Mouse (Mus musculus) adrenal gland, postnatal 4 days (tissue): ENCODE results near the gene Top2b. TPM values are rescaled to one million over a fixed set of nuclear protein-coding genes. Genes with fewer than 3 reads are reported as not detected.

ENCODE experiments used
- DNase-seq, 2 experiments: peaks; one replicate each; pipeline ENCODE4 v3.0.0; 2021 to 2022; ENCODE audit warnings: low spot score in 2 of 2, mixed read lengths in 2 of 2
- total RNA-seq, 2 experiments: library from RNA; stranded (reverse); gene quantifications; 2 replicates each; pipeline ENCODE4 v1.2.3; 2021

Gene Top2b
- total RNA-seq, 2 experiments from 2014 or later: 111 to 119 TPM

- no peak for DNase-seq
Measured at GRCm38 (mm10) chr14:16405187-16405586, 40.2 kb downstream of the Top2b start.

GRCm38 (mm10) chr14:16414163-16414562, 49.2 kb downstream of the Top2b start:
- DNase-seq: no peak

GRCm38 (mm10) chr14:16427569-16427968, 62.6 kb downstream of the Top2b start:
- no peak for DNase-seq

GRCm38 (mm10) chr14:16431941-16432499, 67.0 kb downstream of the Top2b start:
- no peak for DNase-seq

- no peak for DNase-seq
Measured at GRCm38 (mm10) chr14:16432550-16432949, 67.6 kb downstream of the Top2b start.

- DNase-seq: no peak
Measured at GRCm38 (mm10) chr14:16433206-16433605, 68.2 kb downstream of the Top2b start.

GRCm38 (mm10) chr14:16434396-16435171, 69.6 kb downstream of the Top2b start:
- peak in 1 of 2 experiments; percentile 26 for DNase-seq

- DNase-seq: no peak
Measured at GRCm38 (mm10) chr14:16437386-16437785, 72.4 kb downstream of the Top2b start.

- DNase-seq: no peak
Measured at GRCm38 (mm10) chr14:16439385-16440126, 74.6 kb downstream of the Top2b start.

GRCm38 (mm10) chr14:16444859-16445258, 79.9 kb downstream of the Top2b start:
- no peak for DNase-seq

- DNase-seq: no peak
Measured at GRCm38 (mm10) chr14:16447587-16447986, 82.6 kb downstream of the Top2b start.

- DNase-seq: no peak
Measured at GRCm38 (mm10) chr14:16448269-16448987, 83.4 kb downstream of the Top2b start.

GRCm38 (mm10) chr14:16478606-16479323, 113.8 kb downstream of the Top2b start:
- no peak for DNase-seq

- DNase-seq: no peak
Measured at GRCm38 (mm10) chr14:16479521-16479920, 114.5 kb downstream of the Top2b start.

GRCm38 (mm10) chr14:16480621-16481020, 115.6 kb downstream of the Top2b start:
- no peak for DNase-seq

GRCm38 (mm10) chr14:16483656-16484380, 118.8 kb downstream of the Top2b start:
- no peak for DNase-seq
